Mouse (Mus musculus): ENCODE measurements around the gene Sdf4.

DNA sequence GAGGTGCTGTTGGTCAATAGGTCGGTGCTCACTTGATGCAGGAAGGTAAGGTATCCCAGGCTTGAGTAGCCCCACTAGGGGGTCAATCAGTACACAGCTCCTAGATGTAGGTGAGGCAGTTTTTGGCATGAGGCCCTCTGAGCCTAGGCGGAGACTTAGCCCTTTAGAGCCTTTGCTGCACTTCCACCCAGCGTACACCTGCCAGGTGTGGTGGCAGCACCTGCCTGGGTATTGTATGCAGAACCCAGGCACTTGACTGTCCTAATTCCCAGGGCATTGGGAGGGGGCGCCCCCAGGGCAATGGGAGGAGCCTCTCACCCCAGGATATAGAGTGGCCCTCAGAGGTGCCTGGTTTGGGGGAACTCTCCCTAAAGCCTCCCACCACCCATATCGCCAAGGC, 62.5 kb downstream of the Sdf4 start:
- TF ChIP-seq CTCF (IDR thresholded peaks at IDR 0.05) (peak; percentile 29; the same call in 1 of the 2 replicates), EP300 (IDR thresholded peaks at IDR 0.05) (no peak)

All from lung, postnatal 0 days (tissue).